Mouse (Mus musculus): ENCODE data around the gene Rreb1. TPM values are rescaled to one million over a fixed set of nuclear protein-coding genes. Genes with fewer than 3 reads are reported as not detected.

Gene Rreb1
- polyA plus RNA-seq, 1 experiment from 2014 or later = 8.8 TPM

DNA sequence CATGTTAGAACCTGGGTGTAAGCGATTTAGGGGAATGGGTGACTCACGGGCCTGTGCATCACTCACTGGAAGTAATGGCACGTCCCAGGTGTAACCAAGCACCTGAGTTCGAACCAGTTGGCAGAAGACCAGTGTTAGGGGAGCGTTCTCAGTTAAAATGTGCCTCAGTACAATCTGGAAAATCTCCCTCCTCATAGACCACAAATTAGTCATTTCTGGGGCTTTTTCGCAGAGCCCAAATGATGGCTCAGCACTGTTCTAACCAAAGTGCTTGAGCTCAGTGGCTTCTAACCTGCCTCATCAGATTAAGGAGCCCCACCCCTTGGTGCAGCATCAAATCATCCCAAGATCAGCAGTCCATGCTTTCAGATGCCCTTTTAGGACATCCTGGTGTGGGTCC, 5.5 kb downstream of the Rreb1 start:
- H3K9me3 ChIP-seq (replicated peaks) = no peaks in the 10 kb centered on the region
- no peak overlapping the region for H3K27ac ChIP-seq
- H3K4me2 ChIP-seq = no peak overlapping the region
- H3K27me3 ChIP-seq (replicated peaks) = peaks cover 19% of the 10 kb centered on the region
- ATAC-seq = no peak
- H3K4me3 ChIP-seq = no peak overlapping the region
- WGBS (ENCODE audit: insufficient replicate concordance) = 73% methylated on average over 6 of the region's 6 CpGs
- peaks cover 19% of the 10 kb centered on the region for H3K4me1 ChIP-seq
- no peaks in the 10 kb centered on the region for H3K36me3 ChIP-seq
- no peak overlapping the region for H3K9ac ChIP-seq

DNA sequence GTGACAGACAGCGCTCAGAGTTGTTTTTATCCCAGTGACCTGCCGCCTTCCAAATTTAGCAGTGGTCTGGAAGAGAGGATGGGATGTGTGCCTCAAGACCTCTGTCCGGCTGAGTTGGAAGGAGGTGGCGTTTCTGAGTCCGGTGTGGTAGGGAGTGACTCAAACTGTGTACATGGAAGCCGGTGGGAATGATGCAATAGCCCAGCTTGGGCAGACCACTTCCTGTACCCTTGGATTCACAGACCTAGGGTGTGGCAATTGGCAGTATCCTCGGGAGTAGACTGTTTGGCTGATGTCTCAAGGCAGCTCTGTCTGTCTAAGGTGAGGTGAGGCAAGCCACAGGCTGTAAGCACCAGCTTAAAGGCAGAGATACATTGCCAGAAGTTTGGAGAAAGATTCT, 6.0 kb downstream of the Rreb1 start:
- no peak for ATAC-seq
- Histone ChIP-seq H3K4me2 (no peak overlapping the region), H3K27me3 (replicated peaks) (peaks cover 14% of the 10 kb centered on the region), H3K9me3 (replicated peaks) (no peaks in the 10 kb centered on the region), H3K9ac (no peak overlapping the region), H3K36me3 (no peaks in the 10 kb centered on the region), H3K4me3 (no peak overlapping the region), H3K27ac (no peak overlapping the region), H3K4me1 (peaks cover 13% of the 10 kb centered on the region)
- 35% methylated on average over 7 of the region's 7 CpGs for WGBS (ENCODE audit: insufficient replicate concordance)

DNA sequence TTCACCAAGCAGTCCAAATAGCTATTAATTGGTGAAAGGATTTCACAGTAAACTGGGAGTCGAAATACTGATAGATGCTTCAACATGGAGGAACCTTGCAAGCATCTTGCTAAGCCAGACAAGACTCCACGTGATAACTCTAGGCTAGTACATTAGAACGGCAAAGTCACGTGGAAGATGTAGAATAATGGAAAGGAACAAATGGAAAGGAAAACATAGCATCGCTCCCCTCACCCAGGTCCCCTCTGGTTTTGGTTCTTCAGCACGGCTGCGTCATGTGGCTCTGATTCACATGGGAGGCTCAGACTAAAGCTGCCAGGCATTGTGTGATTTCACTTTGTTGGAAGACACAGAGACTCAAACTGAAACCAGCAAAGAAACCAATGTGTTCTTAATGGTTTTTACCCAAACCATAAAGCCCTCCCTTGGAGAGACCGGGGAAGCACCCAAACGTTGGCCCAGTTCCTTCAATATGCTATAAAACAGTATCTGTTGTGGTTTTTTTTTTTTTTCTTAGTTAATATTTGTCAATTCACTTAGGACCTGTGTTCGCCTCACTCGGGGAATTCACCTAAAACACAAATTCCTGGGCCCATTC, 14.6 kb downstream of the Rreb1 start:
- ATAC-seq = no peak
- H3K4me1 ChIP-seq = peaks cover 7% of the 10 kb centered on the region
- 82% methylated on average over 11 of the region's 11 CpGs for WGBS (ENCODE audit: insufficient replicate concordance)
- no peak overlapping the region for H3K27ac ChIP-seq
- H3K4me2 ChIP-seq = no peak overlapping the region
- H3K27me3 ChIP-seq (replicated peaks) = no peaks in the 10 kb centered on the region; the same call in 1 of the 2 replicates
- no peak overlapping the region for H3K4me3 ChIP-seq
- H3K36me3 ChIP-seq = no peaks in the 10 kb centered on the region
- H3K9me3 ChIP-seq (replicated peaks) = no peaks in the 10 kb centered on the region
- H3K9ac ChIP-seq = no peak overlapping the region

DNA sequence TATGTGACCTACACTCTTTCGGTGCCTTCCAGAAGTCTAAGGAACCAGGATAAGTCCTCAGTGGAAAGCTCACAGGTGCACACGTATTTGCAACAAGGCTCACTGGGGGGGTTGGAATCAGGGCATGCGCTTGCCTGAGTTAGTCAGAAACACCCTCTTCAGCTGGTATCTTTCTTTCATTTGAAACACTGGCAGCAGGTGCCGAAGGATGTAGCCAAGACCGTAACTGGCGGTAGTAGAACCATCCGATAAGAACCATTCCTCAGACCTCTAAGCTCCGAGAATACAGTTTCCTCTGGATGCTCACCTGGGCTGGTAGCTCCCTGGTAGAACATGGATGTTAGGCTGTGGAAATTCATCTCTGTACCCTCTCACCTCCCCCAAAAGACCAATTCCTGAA, 20.6 kb downstream of the Rreb1 start:
- WGBS (ENCODE audit: insufficient replicate concordance) = 87% methylated on average over 8 of the region's 8 CpGs
- no peak for ATAC-seq

DNA sequence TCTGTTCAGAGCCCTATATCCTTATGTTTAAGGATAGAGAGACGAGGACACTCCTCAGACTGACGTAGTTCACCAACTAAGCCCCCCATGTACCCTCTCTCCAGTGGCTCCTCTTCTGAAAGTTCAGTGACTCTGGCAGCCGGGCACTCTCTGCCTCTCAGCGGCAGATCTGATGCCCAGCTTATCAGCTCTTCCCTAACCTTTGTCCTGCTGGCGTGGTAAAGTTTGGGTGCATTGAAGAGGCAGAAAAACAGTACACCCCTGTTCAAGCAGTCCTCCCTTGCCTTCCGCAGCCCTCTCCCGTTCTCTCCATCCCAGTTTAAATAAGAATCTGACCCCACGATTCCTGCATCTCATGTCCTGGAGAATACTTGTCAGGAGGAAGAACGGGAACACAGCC, 21.2 kb downstream of the Rreb1 start:
- Histone ChIP-seq H3K4me2 (no peak overlapping the region), H3K36me3 (no peaks in the 10 kb centered on the region), H3K27ac (no peak overlapping the region), H3K9me3 (replicated peaks) (no peaks in the 10 kb centered on the region), H3K4me3 (no peak overlapping the region), H3K27me3 (replicated peaks) (no peaks in the 10 kb centered on the region; the same call in 1 of the 2 replicates), H3K4me1 (peaks cover 36% of the 10 kb centered on the region), H3K9ac (no peak overlapping the region)
- 62% methylated on average over 9 of the region's 9 CpGs for WGBS (ENCODE audit: insufficient replicate concordance)
- no peak for ATAC-seq

More for the DNA sequence above, 20.6 kb downstream of the Rreb1 start:
- Histone ChIP-seq H3K27ac (no peak overlapping the region), H3K4me2 (no peak overlapping the region), H3K9ac (no peak overlapping the region), H3K4me1 (peaks cover 36% of the 10 kb centered on the region), H3K9me3 (replicated peaks) (no peaks in the 10 kb centered on the region), H3K36me3 (no peaks in the 10 kb centered on the region), H3K4me3 (no peak overlapping the region), H3K27me3 (replicated peaks) (no peaks in the 10 kb centered on the region; the same call in 1 of the 2 replicates)

- Histone ChIP-seq H3K4me2 (peak overlapping the region; percentile 59), H3K9me3 (replicated peaks) (no peaks in the 10 kb centered on the region), H3K27me3 (replicated peaks) (no peaks in the 10 kb centered on the region; the same call in 1 of the 2 replicates), H3K4me3 (peak overlapping the region; percentile 21), H3K4me1 (peaks cover 36% of the 10 kb centered on the region), H3K36me3 (no peaks in the 10 kb centered on the region), H3K27ac (peak overlapping the region; percentile 10; the same call in 1 of the 2 replicates), H3K9ac (peak overlapping the region; percentile 57; the same call in 1 of the 2 replicates)
- ATAC-seq = peak; percentile 51; the same call in 1 of the 2 replicates
- 20% methylated on average over 11 of the region's 11 CpGs for WGBS (ENCODE audit: insufficient replicate concordance)
These were observed 23.2 kb downstream of the Rreb1 start for GRCm38 (mm10) chr13:37801101-37802075.

- peak overlapping the region; percentile 37; the same call in 1 of the 2 replicates for H3K27ac ChIP-seq
- H3K9ac ChIP-seq = peak overlapping the region; percentile 47
These were observed 24.2 kb downstream of the Rreb1 start for GRCm38 (mm10) chr13:37802246-37803003.

DNA sequence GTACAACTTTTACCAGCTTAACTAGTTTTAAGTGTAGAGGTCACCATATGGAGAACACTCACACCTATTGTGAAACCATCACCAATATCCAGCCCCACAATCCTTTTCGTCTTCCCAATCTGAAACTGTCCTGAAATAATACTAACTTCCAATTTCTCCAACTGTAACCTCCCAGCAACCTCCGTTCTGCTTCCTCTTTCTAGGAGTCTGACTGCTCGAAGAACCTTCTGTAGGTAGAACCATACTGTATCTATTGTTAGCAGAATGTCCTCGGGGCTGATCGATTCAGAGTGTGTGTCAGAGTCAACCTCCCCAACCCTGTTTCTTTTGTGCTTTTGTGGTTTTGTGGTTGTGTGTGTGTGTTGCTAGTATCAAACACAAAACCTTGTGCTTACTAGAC, 25.0 kb downstream of the Rreb1 start:
- no peak overlapping the region for H3K27ac ChIP-seq
- H3K4me2 ChIP-seq = no peak overlapping the region
- peaks cover 29% of the 10 kb centered on the region for H3K4me1 ChIP-seq
- no peak overlapping the region for H3K4me3 ChIP-seq
- no peak overlapping the region for H3K9ac ChIP-seq
- H3K27me3 ChIP-seq (replicated peaks) = no peaks in the 10 kb centered on the region
- no peaks in the 10 kb centered on the region for H3K9me3 ChIP-seq (replicated peaks)
- ATAC-seq = no peak
- WGBS (ENCODE audit: insufficient replicate concordance) = 23% methylated on average over 5 of the region's 5 CpGs
- no peaks in the 10 kb centered on the region for H3K36me3 ChIP-seq

More at GRCm38 (mm10) chr13:37802246-37803003, 24.2 kb downstream of the Rreb1 start:
- no peaks in the 10 kb centered on the region for H3K36me3 ChIP-seq
- H3K27me3 ChIP-seq (replicated peaks) = no peaks in the 10 kb centered on the region; the same call in 1 of the 2 replicates
- ATAC-seq = peak; percentile 57; the same call in 1 of the 2 replicates
- peak overlapping the region; percentile 21; the same call in 1 of the 2 replicates for H3K4me3 ChIP-seq
- WGBS (ENCODE audit: insufficient replicate concordance) = 30% methylated on average over 6 of the region's 6 CpGs
- H3K4me2 ChIP-seq = peak overlapping the region; percentile 59
- peaks cover 33% of the 10 kb centered on the region for H3K4me1 ChIP-seq
- H3K9me3 ChIP-seq (replicated peaks) = no peaks in the 10 kb centered on the region

DNA sequence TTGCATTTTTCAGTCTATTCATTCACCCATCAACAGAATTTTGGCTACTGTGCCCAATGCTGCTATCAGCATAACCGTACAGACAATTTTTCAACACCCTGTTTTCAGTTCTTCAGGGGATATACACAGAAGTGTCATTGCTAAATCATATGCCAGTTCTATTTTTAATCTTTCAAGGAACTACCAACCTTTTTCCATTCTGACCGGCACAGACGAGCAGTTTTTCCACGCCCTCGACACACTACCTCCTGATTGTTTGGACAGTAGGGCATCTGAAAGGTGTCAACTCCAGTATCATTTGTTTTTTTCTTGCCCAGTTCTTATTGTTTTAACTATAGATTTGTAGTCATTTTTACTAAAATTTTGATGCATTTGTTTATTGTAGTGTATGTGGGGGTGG, 25.8 kb downstream of the Rreb1 start:
- no peaks in the 10 kb centered on the region for H3K9me3 ChIP-seq (replicated peaks)
- H3K9ac ChIP-seq = no peak overlapping the region
- WGBS (ENCODE audit: insufficient replicate concordance) = 74% methylated on average over 5 of the region's 5 CpGs
- no peak overlapping the region for H3K27ac ChIP-seq
- no peaks in the 10 kb centered on the region for H3K36me3 ChIP-seq
- no peaks in the 10 kb centered on the region for H3K27me3 ChIP-seq (replicated peaks)
- no peak overlapping the region for H3K4me2 ChIP-seq
- ATAC-seq = no peak
- H3K4me1 ChIP-seq = peaks cover 29% of the 10 kb centered on the region
- no peak overlapping the region for H3K4me3 ChIP-seq

GRCm38 (mm10) chr13:37815001-37815400, 36.8 kb downstream of the Rreb1 start:
- no peaks in the 10 kb centered on the region for H3K9me3 ChIP-seq (replicated peaks)
- no peaks in the 10 kb centered on the region for H3K27me3 ChIP-seq (replicated peaks)
- no peak for ATAC-seq
- H3K4me2 ChIP-seq = no peak overlapping the region
- WGBS (ENCODE audit: insufficient replicate concordance) = 69% methylated on average over 9 of the region's 9 CpGs
- H3K36me3 ChIP-seq = no peaks in the 10 kb centered on the region
- H3K4me1 ChIP-seq = peaks cover 13% of the 10 kb centered on the region
- no peak overlapping the region for H3K4me3 ChIP-seq
- no peak overlapping the region for H3K9ac ChIP-seq
- no peak overlapping the region for H3K27ac ChIP-seq

DNA sequence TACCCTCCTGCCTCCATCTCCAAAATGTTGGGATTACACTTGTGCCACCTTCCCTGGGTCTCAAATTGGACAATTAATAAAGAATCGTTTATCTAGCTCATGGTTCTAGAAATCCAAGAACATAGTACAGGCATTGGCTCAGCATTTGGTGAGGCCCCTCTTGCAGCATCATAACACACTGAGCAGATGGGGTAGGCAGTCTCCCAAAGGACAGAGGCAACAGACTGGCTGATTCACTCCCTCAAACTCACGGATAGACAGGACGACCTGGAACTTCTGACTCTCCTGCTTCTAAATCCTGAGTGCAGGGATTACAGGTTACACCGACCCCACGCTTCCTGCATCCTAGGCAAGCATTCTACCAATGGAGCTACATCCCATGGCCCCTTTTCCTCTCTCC, 38.5 kb downstream of the Rreb1 start:
- WGBS (ENCODE audit: insufficient replicate concordance) = 80% methylated on average over 5 of the region's 5 CpGs
- no peak overlapping the region for H3K9ac ChIP-seq
- H3K27me3 ChIP-seq (replicated peaks) = no peaks in the 10 kb centered on the region
- H3K4me2 ChIP-seq = no peak overlapping the region
- no peak for ATAC-seq
- no peak overlapping the region for H3K27ac ChIP-seq
- H3K9me3 ChIP-seq (replicated peaks) = no peaks in the 10 kb centered on the region
- peaks cover 24% of the 10 kb centered on the region for H3K4me1 ChIP-seq
- no peak overlapping the region for H3K4me3 ChIP-seq
- H3K36me3 ChIP-seq = no peaks in the 10 kb centered on the region

Data from liver, embryonic 12.5 days (tissue).